Mouse (Mus musculus): ENCODE measurements around the gene Usp25.

Usp25 gene

GRCm38 (mm10) chr16:77013427-77014320 lies at the start of gene Usp25:
Usp25 (plus strand) TSS chr16:77013706.
- in situ Hi-C loops (cut with MboI, MseI) = loop anchor here in 1 of 2 experiments (25.0 kb wide), 1 partner anchor 1549 kb away; no protein-coding TSS in a partner anchor

- in situ Hi-C loops (cut with MboI, MseI) = no loop called here
These were observed 45.8 kb upstream of the Usp25 start for GRCm38 (mm10) chr16:76967593-76968275.

- in situ Hi-C loops (cut with MboI, MseI) = no loop called here
These were observed 42.3 kb upstream of the Usp25 start for GRCm38 (mm10) chr16:76971211-76971610.

- in situ Hi-C loops (cut with MboI, MseI) = no loop called here
These were observed 36.6 kb upstream of the Usp25 start for GRCm38 (mm10) chr16:76976787-76977430.

GRCm38 (mm10) chr16:76983696-76984095 lies 29.8 kb upstream of the Usp25 start:
- in situ Hi-C loops (cut with MboI, MseI) = no loop called here

GRCm38 (mm10) chr16:76987711-76988110 lies 25.8 kb upstream of the Usp25 start:
- in situ Hi-C loops (cut with MboI, MseI) = no loop called here

- in situ Hi-C loops (cut with MboI, MseI) = loop anchor here in 1 of 2 experiments (25.0 kb wide), 1 partner anchor 1558 kb away; no protein-coding TSS in a partner anchor
These were observed 9.6 kb upstream of the Usp25 start for GRCm38 (mm10) chr16:77003900-77004299.

- in situ Hi-C loops (cut with MboI, MseI) = loop anchor here in 1 of 2 experiments (25.0 kb wide), 1 partner anchor 1553 kb away; no protein-coding TSS in a partner anchor
These were observed 4.3 kb upstream of the Usp25 start for GRCm38 (mm10) chr16:77009173-77009572.

GRCm38 (mm10) chr16:77014321-77015211 lies 1.1 kb downstream of the Usp25 start:
- in situ Hi-C loops (cut with MboI, MseI) = loop anchor here in 1 of 2 experiments (25.0 kb wide), 1 partner anchor 1548 kb away; no protein-coding TSS in a partner anchor

GRCm38 (mm10) chr16:77015380-77016346 lies 2.2 kb downstream of the Usp25 start:
- in situ Hi-C loops (cut with MboI, MseI) = loop anchor here in 1 of 2 experiments (25.0 kb wide), 1 partner anchor 1547 kb away; no protein-coding TSS in a partner anchor

GRCm38 (mm10) chr16:77017931-77018330 lies 4.4 kb downstream of the Usp25 start:
- in situ Hi-C loops (cut with MboI, MseI) = loop anchor here in 1 of 2 experiments (25.0 kb wide), 1 partner anchor 1544 kb away; no protein-coding TSS in a partner anchor

GRCm38 (mm10) chr16:77020190-77020589 lies 6.7 kb downstream of the Usp25 start:
- in situ Hi-C loops (cut with MboI, MseI) = loop anchor here (5.0 to 25.0 kb wide), 4 partner anchors 1175 to 1707 kb away; partner anchors contain the start of gene Btg3 (in 1 of the 2)

- in situ Hi-C loops (cut with MboI, MseI) = loop anchor here (5.0 to 25.0 kb wide), 4 partner anchors 1179 to 1703 kb away; partner anchors contain the start of gene Btg3 (in 1 of the 2)
These were observed 10.3 kb downstream of the Usp25 start for GRCm38 (mm10) chr16:77023627-77024379.

GRCm38 (mm10) chr16:77026099-77026498 lies 12.6 kb downstream of the Usp25 start:
- in situ Hi-C loops (cut with MboI, MseI) = loop anchor here (10.0 kb wide), 2 partner anchors 1181 to 1349 kb away; partner anchors contain the start of gene Btg3 (in 1 of the 2)

- in situ Hi-C loops (cut with MboI, MseI) = loop anchor here (10.0 kb wide), 2 partner anchors 1182 to 1348 kb away; partner anchors contain the start of gene Btg3 (in 1 of the 2)
These were observed 13.4 kb downstream of the Usp25 start for GRCm38 (mm10) chr16:77026933-77027332.

GRCm38 (mm10) chr16:77027976-77028686 lies 14.6 kb downstream of the Usp25 start:
- in situ Hi-C loops (cut with MboI, MseI) = loop anchor here (10.0 kb wide), 2 partner anchors 1183 to 1347 kb away; partner anchors contain the start of gene Btg3 (in 1 of the 2)
